Mouse (Mus musculus) heart, embryonic 13.5 days (tissue): ENCODE measurements around the gene 6030408B16Rik. TPM values are rescaled to one million over a fixed set of nuclear protein-coding genes. Genes with fewer than 3 reads are reported as not detected.
"Not testable (repeated sequence)": the region's sequence is repeated elsewhere in the genome, so short reads cannot be mapped to it uniquely, and the experiment has no call there.

ENCODE experiments used
- ATAC-seq: fragments of 200-750 bp; cut with Nextera tagmentation; 2 replicates; pipeline ENCODE4 v1.8.0; 2017; ENCODE audit warnings: moderate TSS enrichment; ENCODE audit not compliant: insufficient number of reproducible peaks, low FRiP score, low TSS enrichment; ENCODE audit errors: extremely low read depth
- H3K27ac ChIP-seq: fragments of 300-500 bp; sonication (generic); replicated peaks from 2 replicates; pipeline ENCODE4 v1.5.1; 2015; ENCODE audit warnings: moderate library complexity, mild to moderate bottlenecking, inconsistent platforms
- H3K27me3 ChIP-seq: fragments of 300-500 bp; sonication (generic); replicated peaks from 2 replicates; pipeline ENCODE4 v1.6.1; 2015; ENCODE audit warnings: mild to moderate bottlenecking, inconsistent platforms
- H3K36me3 ChIP-seq: fragments of 300-500 bp; sonication (generic); 2 replicates; pipeline ENCODE4 v1.6.1; 2015; ENCODE audit warnings: mild to moderate bottlenecking, inconsistent platforms
- H3K4me1 ChIP-seq: fragments of 300-500 bp; sonication (generic); 2 replicates; pipeline ENCODE4 v1.6.1; 2015; ENCODE audit warnings: inconsistent platforms
- H3K4me2 ChIP-seq: fragments of 300-500 bp; sonication (generic); 2 replicates; pipeline ENCODE4 v1.6.1; 2015; ENCODE audit warnings: inconsistent platforms, mild to moderate bottlenecking, moderate library complexity
- H3K4me3 ChIP-seq: fragments of 300-500 bp; sonication (generic); 2 replicates; pipeline ENCODE4 v1.5.1; 2015; ENCODE audit warnings: moderate library complexity, mild to moderate bottlenecking, inconsistent platforms
- H3K9ac ChIP-seq: fragments of 300-500 bp; sonication (generic); 2 replicates; pipeline ENCODE4 v1.6.1; 2015; ENCODE audit warnings: inconsistent platforms, mild to moderate bottlenecking, moderate library complexity
- H3K9me3 ChIP-seq: fragments of 300-500 bp; sonication (generic); 2 replicates; pipeline ENCODE4 v1.6.1; 2016; ENCODE audit warnings: inconsistent platforms
- WGBS: fragments of 180-500 bp; shearing (Covaris S2); methylation state at CpG from one replicate; pipeline ENCODE4 v1.1.7; 2015; ENCODE audit warnings: mixed read lengths; 5-methylcytosine and 5-hydroxymethylcytosine counted together
- polyA plus RNA-seq: library from polyadenylated mRNA; unstranded; fragments of >200 nt; fragmentation: Nextera tagmentation; extraction: Ambion mirVana; gene quantifications from 2 replicates; pipeline ENCODE4 v1.2.1, GENCODE M21; 2015

Gene 6030408B16Rik
- polyA plus RNA-seq, 1 experiment from 2014 or later = 3.0 TPM

DNA sequence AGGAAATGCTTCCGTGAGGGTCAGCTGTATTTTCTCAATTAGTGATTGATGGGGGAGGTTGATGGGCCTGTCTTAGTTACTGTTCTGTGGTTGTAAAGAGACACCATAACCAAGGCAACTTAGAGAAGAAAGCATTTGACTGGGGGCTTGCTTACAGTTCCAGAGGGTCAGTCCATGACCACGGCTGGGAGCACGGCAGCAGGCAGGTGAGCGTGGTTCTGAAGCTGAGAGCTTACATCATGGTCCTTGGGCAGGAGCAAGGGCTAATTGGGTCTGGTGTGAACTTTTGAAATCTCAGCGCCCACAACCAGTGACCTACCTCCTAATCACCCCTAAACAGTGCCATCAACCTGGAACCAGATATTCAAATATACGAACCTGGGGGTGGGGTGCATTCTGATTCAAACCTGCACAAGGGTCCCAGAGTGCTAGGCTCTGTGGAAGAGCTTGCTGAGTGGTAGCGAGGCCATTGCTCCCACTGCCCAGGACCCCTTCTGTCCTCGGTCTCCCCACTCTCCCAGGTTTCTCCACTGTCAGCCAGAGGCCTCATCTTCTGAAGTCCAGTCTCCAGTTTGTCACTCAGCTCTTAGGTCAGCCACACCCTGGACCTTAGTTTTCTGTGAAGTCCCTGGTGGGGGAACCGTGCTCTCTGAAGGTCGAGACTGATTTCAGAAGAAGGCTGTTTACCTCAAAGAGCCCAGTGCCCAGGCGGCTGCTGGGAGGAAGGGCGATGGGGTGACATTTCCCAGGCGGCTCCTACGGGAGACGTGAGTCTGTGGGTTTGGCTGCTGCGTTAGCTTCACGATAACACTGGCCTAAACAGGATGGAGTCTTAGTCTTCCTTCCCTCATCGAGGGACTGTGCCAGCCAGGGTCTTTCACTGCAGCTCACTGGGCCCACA, 24.2 kb downstream of the 6030408B16Rik start:
- Histone ChIP-seq H3K27ac (peak overlapping the region; percentile 60), H3K9ac (peak overlapping the region; percentile 24; the same call in 1 of the 2 replicates), H3K27me3 (no peaks in the 10 kb centered on the region)

GRCm38 (mm10) chr15:101317814-101318500, 24.9 kb downstream of the 6030408B16Rik start:
- no peak for ATAC-seq
- H3K27ac ChIP-seq = peak overlapping the region; percentile 60

More for the DNA sequence above, 24.2 kb downstream of the 6030408B16Rik start:
- Histone ChIP-seq H3K4me2 (peak overlapping the region; percentile 69), H3K4me3 (peak overlapping the region; percentile 47; the same call in 1 of the 2 replicates), H3K4me1 (peaks cover 53% of the 10 kb centered on the region), H3K36me3 (no peaks in the 10 kb centered on the region), H3K9me3 (no peaks in the 10 kb centered on the region)
- no peak for ATAC-seq
- 47% methylated on average over 18 of the region's 18 CpGs for WGBS

DNA sequence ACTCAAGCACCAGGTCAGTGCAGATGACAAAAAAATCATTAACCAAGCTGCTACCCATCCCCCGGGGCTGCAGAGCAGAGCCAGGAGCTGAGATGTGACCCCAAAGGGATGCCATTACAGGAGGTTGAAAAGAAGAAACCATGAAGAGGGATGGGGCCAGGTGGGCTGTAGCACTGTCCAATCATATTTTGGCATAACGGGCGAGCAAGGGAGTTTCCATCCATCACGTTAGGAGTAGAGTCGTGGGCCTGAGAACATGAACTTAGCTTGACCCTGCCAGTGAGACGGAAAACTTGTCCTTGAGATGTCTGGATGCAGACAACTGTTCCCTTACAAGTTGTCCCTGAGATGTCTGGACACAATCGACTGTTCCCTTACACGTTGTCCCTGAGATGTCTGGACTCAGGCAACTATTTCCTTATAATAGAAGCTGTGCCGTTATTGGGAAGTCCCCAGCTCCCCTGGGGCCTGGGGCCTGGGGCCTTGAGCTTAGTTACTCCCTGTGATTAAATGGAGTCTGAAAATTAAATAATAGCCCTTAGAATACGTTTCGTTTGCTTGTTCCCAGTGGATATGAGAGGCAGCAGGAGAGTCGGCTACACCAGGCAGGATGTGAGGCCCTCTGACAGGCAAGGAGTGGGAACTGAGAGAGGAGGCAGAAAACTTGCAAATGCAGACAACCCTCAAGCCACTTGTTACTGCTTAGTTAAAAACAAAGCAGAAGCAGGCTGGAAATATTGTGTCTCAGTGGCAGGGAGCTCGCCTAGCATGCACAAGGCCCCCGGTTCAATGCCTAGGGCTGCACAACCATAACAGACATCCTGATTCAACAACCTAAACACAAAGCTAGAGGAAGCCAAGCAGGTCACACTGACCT, 26.1 kb downstream of the 6030408B16Rik start:
- Histone ChIP-seq H3K4me2 (no peak overlapping the region), H3K9ac (no peak overlapping the region), H3K9me3 (no peaks in the 10 kb centered on the region), H3K27ac (peak overlapping the region; percentile 84), H3K4me3 (no peak overlapping the region), H3K36me3 (no peaks in the 10 kb centered on the region), H3K4me1 (peaks cover 56% of the 10 kb centered on the region), H3K27me3 (no peaks in the 10 kb centered on the region)
- WGBS = 47% methylated on average over 14 of the region's 14 CpGs
- ATAC-seq = no peak

More at GRCm38 (mm10) chr15:101317814-101318500, 24.9 kb downstream of the 6030408B16Rik start:
- no peaks in the 10 kb centered on the region for H3K27me3 ChIP-seq
- WGBS = 71% methylated on average over 2 of the region's 2 CpGs
- H3K9ac ChIP-seq = peak overlapping the region; percentile 24; the same call in 1 of the 2 replicates
- peak overlapping the region; percentile 19; the same call in 1 of the 2 replicates for H3K4me2 ChIP-seq
- no peak overlapping the region for H3K4me3 ChIP-seq
- no peaks in the 10 kb centered on the region for H3K36me3 ChIP-seq
- H3K4me1 ChIP-seq = peaks cover 56% of the 10 kb centered on the region
- H3K9me3 ChIP-seq = no peaks in the 10 kb centered on the region

- WGBS = 70% methylated on average over 6 of the region's 6 CpGs
Observed at GRCm38 (mm10) chr15:101320010-101320617, 27.1 kb downstream of the 6030408B16Rik start.

DNA sequence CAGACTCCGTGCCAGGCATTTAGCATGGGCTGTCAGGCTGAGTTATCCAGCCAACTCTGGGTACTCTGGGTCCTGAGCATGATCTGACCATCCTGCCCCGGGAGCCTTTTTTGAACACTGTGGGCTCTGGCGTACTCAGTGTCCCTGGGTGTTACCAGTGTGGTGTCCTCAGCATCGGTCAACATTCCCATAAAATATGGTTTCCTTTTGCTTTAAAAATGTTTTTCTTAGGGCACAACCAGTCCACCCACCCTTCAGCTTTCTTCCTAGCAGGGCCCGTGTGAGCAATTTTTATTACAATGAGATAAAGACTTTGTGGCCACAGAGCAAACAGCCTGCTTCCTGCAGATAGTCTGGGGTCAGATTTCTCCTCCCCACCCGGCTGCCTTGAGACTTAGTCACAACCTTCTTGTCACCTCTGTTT, 27.6 kb downstream of the 6030408B16Rik start:
- Histone ChIP-seq H3K4me3 (no peak overlapping the region), H3K36me3 (no peaks in the 10 kb centered on the region), H3K4me2 (no peak overlapping the region), H3K9me3 (no peaks in the 10 kb centered on the region), H3K27ac (peak overlapping the region; percentile 84), H3K9ac (no peak overlapping the region; the same call in 1 of the 2 replicates), H3K4me1 (peaks cover 56% of the 10 kb centered on the region), H3K27me3 (no peaks in the 10 kb centered on the region)
- peak; percentile 44; the same call in 1 of the 2 replicates for ATAC-seq
- WGBS = 33% methylated on average over 6 of the region's 6 CpGs

More at GRCm38 (mm10) chr15:101320010-101320617, 27.1 kb downstream of the 6030408B16Rik start:
- Histone ChIP-seq H3K27ac (peak overlapping the region; percentile 84), H3K9me3 (no peaks in the 10 kb centered on the region), H3K4me2 (no peak overlapping the region), H3K27me3 (no peaks in the 10 kb centered on the region), H3K36me3 (no peaks in the 10 kb centered on the region), H3K4me1 (peaks cover 56% of the 10 kb centered on the region), H3K9ac (no peak overlapping the region; the same call in 1 of the 2 replicates), H3K4me3 (no peak overlapping the region)
- no peak for ATAC-seq

DNA sequence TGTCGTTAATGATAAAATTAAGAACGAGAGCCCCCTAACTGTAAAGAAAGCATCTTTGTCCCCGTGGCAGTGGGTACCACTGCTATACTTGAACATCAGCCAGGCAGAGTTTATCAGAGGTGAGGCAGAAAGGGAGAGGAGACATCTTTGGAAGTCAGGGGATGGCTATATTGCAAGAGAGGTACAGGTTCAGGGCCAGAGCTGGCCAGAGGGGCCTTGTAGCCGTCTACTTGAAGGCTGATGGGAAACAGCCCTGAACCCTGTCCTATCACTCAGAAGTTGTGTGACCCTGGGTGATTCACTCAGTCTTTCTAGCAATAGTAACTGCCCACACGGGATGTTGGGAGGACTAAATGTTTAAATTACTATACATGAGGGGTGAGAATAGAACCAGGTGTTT, 28.1 kb downstream of the 6030408B16Rik start:
- no peak for ATAC-seq
- Histone ChIP-seq H3K27ac (peak overlapping the region; percentile 84), H3K4me3 (no peak overlapping the region), H3K4me1 (peaks cover 53% of the 10 kb centered on the region), H3K4me2 (no peak overlapping the region), H3K27me3 (no peaks in the 10 kb centered on the region), H3K9me3 (no peaks in the 10 kb centered on the region), H3K36me3 (no peaks in the 10 kb centered on the region), H3K9ac (no peak overlapping the region)
- 28% methylated on average over 5 of the region's 5 CpGs for WGBS

GRCm38 (mm10) chr15:101322106-101322505, 29.1 kb downstream of the 6030408B16Rik start:
- Histone ChIP-seq H3K4me2 (no peak overlapping the region), H3K9me3 (no peaks in the 10 kb centered on the region), H3K36me3 (no peaks in the 10 kb centered on the region), H3K4me1 (peaks cover 48% of the 10 kb centered on the region), H3K9ac (no peak overlapping the region), H3K4me3 (no peak overlapping the region), H3K27me3 (no peaks in the 10 kb centered on the region), H3K27ac (peak overlapping the region; percentile 84)
- no peak for ATAC-seq
- 80% methylated on average over 5 of the region's 5 CpGs for WGBS

GRCm38 (mm10) chr15:101322640-101323039, 29.6 kb downstream of the 6030408B16Rik start:
- H3K27ac ChIP-seq = no peak overlapping the region
- no peak overlapping the region for H3K9ac ChIP-seq
- H3K4me1 ChIP-seq = peaks cover 42% of the 10 kb centered on the region
- 85% methylated on average over 7 of the region's 7 CpGs for WGBS
- ATAC-seq = no peak
- H3K4me3 ChIP-seq = no peak overlapping the region
- H3K27me3 ChIP-seq = no peaks in the 10 kb centered on the region
- no peaks in the 10 kb centered on the region for H3K9me3 ChIP-seq
- H3K36me3 ChIP-seq = no peaks in the 10 kb centered on the region
- H3K4me2 ChIP-seq = no peak overlapping the region

- no peak overlapping the region for H3K27ac ChIP-seq
- H3K9me3 ChIP-seq = no peaks in the 10 kb centered on the region
- no peak overlapping the region for H3K9ac ChIP-seq
- H3K27me3 ChIP-seq = no peaks in the 10 kb centered on the region
- H3K4me1 ChIP-seq = peaks cover 38% of the 10 kb centered on the region
- no peaks in the 10 kb centered on the region for H3K36me3 ChIP-seq
- no peak for ATAC-seq
- no peak overlapping the region for H3K4me2 ChIP-seq
- 93% methylated on average over 5 of the region's 5 CpGs for WGBS
- no peak overlapping the region for H3K4me3 ChIP-seq
Observed at GRCm38 (mm10) chr15:101323511-101323910, 30.5 kb downstream of the 6030408B16Rik start.

DNA sequence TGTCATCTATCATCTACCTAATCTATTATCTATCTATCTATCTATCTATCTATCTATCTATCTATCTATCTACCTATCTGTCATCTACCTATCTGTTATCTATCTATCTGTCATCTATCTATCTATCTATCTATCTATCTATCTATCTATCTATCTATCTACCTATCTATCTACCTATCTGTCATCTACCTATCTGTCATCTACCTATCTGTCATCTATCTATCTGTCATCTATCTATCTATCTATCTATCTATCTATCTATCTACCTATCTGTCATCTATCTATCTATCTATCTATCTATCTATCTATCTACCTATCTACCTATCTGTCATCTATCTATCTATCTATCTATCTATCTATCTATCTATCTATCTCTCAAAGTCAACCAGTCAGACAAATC, 31.4 kb downstream of the 6030408B16Rik start:
- H3K27me3 ChIP-seq, H3K4me3 ChIP-seq, H3K36me3 ChIP-seq, H3K9ac ChIP-seq, H3K9me3 ChIP-seq, ATAC-seq, H3K27ac ChIP-seq, H3K4me2 ChIP-seq: not testable (repeated sequence)
- peaks cover 37% of the 10 kb centered on the region for H3K4me1 ChIP-seq
